Mouse (Mus musculus): Measurements from ENCODE around the gene Fam136a. TPM values are rescaled to one million over a fixed set of nuclear protein-coding genes. Genes with fewer than 3 reads are reported as not detected.
"Not testable (repeated sequence)": the region's sequence is repeated elsewhere in the genome, so short reads cannot be mapped to it uniquely, and the experiment has no call there.

Gene Fam136a
- total RNA-seq, 2 experiments from 2014 or later, result 12.7 to 13.9 TPM

DNA sequence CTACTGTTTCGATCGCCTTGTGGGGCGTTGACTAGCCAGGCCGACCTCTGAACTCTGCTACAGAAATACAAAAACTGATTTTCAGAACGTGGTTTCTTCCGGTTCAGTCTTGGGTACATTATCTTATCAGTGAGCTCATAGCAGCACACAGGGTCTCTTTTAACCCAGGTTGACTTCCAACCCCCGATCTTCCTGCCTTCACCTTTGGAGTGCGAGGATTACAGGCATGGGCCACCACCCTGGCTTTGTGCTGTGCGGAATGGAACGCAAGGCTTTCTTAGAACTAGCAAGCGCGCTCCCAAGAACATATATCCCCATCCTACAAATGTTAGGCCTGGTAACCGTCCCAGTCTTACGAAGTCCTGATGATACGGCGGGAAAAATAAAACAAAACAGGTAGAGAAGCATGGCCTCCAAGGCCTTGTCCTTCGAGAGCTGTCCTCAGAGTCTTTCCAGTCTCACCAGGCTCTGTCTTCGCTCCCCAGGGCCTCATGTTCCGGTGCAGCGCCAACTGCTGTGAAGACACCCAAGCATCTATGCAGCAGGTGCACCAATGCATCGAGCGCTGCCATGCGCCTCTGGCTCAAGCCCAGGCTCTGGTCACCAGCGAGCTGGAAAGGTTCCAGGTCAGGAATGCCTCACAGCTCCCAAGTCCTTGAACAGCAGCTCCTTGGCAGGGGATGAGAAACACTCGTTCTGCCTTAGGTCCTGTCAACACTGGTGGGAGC lies 843 bp downstream of the Fam136a start:
- no peak for ATAC-seq (ENCODE audit: poor library complexity, severe bottlenecking)

DNA sequence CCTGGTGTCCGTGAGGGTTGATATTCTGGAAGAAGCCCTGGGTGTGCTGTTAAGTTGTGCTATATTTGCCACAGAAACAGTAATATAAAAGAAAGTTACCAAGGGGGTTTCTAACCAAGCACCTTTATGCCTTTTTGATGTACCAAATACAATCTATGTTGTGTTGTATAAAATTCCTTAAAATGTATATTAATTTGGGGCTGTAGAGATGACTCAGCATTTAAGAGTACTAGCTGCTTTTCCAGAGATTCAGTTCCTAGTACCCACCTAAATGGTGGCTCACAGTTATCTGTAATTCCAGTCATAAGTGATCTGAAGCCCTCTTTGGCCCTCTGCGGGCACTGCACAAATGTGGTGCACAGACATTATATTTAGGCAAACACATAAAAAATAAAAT lies 1.4 kb downstream of the Fam136a start:
- no peak for ATAC-seq (ENCODE audit: poor library complexity, severe bottlenecking)

DNA sequence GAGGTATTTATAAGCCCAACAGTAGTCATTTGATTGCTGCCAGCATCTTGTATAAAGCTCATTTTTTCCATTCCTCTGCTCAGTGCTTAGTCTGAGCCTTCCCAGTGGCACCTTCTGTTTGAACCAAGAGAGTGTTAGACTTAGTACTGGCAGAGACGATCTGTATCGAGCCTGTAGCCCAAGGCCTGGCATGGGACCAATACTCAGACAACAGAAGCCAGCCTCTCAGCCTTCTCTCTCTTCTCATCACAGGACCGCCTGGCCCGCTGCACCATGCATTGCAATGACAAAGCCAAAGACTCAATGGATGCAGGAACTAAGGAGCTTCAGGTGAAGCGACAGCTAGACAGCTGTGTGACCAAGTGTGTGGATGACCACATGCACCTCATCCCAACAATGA lies 3.0 kb downstream of the Fam136a start:
- ATAC-seq (ENCODE audit: poor library complexity, severe bottlenecking), result no peak

DNA sequence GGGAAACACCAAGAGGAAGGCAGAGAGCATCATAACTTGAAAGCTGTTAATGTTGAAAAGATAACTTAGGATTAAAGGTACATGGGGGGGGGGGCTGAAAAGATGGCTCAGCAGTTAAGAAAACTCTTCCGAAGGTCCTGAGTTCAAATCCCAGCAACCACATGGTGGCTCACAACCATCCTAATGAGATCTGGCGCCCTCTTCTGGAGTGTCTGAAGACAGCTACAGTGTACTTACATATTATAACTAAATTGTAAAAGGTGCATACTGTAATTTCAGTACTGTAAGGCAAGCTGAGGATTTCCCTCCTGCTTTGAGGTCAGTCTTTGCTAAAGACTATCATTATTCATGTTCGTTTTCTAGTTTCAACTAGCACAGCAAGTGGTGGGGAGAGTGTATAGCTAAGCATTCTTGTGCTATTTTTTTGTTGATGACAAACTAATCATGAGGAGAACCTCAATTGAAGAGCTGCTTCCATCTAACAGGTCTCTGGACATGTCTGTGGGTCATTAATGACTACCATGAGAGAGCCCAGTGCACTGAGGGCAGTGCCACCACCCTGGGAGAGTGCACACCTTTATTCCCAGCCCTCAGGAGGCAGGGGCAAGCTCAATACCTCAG lies 4.8 kb downstream of the Fam136a start:
- no peak for ATAC-seq (ENCODE audit: poor library complexity, severe bottlenecking)

GRCm38 (mm10) chr6:86370764-86371339 lies 5.4 kb downstream of the Fam136a start, which contains the start of gene Snrpg:
Snrpg (plus strand) TSS chr6:86371304.
- ATAC-seq (ENCODE audit: poor library complexity, severe bottlenecking), result peak; percentile 8

DNA sequence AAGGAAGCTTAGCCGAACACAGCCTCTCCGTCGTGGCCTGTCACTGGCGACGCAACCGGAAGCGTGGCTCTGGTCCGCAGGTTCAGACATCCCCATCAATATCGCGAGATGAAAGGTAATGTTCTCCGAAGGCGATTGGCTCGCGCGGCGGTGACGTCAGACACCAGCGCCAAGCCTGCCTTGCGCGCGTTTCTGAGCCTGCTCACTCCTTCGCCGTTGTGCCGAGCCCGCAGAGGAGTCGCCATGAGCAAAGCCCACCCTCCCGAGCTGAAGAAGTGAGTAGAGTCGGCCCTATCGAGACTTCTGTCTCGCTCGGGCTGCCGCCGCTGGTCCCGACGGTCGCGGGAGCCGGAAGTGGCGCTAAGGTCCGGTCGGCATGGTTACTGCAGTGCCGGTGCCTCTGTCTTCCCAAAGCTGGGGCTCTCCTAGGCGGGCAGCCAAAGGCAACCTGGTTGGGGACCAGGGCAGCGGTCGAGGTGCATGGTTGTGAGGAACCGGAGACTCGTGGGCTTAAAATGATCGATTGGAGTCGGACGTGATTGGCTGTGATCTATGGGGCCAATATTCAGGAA lies 6.0 kb downstream of the Fam136a start:
- ATAC-seq (ENCODE audit: poor library complexity, severe bottlenecking), result peak; percentile 98

- no peak for ATAC-seq (ENCODE audit: poor library complexity, severe bottlenecking)
These were observed 6.6 kb downstream of the Fam136a start for GRCm38 (mm10) chr6:86371950-86372516.

- ATAC-seq (ENCODE audit: poor library complexity, severe bottlenecking), result no peak
These were observed 8.1 kb downstream of the Fam136a start for GRCm38 (mm10) chr6:86373556-86373955.

GRCm38 (mm10) chr6:86378341-86378740 lies 12.9 kb downstream of the Fam136a start:
- ATAC-seq (ENCODE audit: poor library complexity, severe bottlenecking), result no peak

DNA sequence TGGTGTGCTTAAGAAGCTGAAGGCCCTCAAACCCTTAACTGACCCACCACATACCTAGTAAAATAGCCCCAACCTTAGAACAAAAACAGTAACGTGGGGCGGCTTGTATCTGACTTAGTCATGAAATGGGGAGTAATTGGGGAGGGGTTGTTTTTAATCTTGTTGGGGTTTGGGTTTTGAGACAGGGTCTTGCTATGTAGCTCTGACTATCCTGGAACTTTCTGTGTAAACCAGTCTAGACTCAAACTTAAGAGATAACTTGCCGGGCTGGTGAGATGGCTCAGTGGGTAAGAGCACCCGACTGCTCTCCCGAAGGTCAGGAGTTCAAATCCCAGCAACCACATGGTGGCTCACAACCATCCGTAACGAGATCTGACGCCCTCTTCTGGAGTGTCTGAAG lies 14.7 kb downstream of the Fam136a start:
- ATAC-seq (ENCODE audit: poor library complexity, severe bottlenecking), result not testable (repeated sequence)

GRCm38 (mm10) chr6:86382551-86382950 lies 17.1 kb downstream of the Fam136a start:
- no peak for ATAC-seq (ENCODE audit: poor library complexity, severe bottlenecking)

- no peak for ATAC-seq (ENCODE audit: poor library complexity, severe bottlenecking)
These were observed 17.9 kb downstream of the Fam136a start for GRCm38 (mm10) chr6:86383370-86383769.

DNA sequence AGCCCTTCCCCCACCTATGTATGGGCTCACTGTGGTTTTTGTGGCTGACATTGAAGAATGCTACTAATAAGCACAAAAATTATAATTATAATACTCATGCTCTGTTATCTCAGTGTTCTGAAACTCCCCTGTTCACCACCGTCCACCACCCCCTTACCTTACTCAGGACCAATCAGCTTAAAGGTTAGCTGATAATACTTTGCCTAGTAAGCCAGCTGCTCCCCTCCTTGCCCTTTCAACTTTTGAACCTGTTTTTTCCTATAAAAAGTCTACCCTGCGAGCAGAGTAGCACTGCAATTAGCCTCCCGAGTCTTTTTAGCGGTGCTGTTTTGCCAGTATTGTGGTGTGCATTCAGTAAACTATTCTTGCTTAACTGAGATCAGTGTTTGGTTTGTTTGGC lies 19.2 kb downstream of the Fam136a start:
- no peak for ATAC-seq (ENCODE audit: poor library complexity, severe bottlenecking)

- ATAC-seq (ENCODE audit: poor library complexity, severe bottlenecking), result no peak
These were observed 20.1 kb downstream of the Fam136a start for GRCm38 (mm10) chr6:86385362-86386104.

DNA sequence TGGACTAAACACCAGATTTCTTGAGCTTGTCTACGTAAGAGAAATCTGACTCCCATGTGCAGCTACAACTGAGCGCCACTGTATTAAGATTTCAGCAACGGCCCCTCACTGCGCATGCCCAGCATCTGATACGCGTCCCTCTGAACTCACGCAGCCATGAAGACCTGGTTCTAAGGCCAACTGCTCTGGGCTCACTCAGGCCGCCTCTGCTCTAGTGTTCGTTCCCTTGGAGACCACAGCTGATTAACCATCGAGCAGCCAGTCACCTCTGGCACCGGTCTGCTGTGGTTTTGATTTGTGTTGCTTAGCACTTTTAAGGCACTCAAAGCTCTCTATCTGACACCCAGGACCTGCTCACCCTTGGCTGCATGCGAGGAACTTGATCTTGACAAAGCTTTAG lies 21.9 kb downstream of the Fam136a start:
- ATAC-seq (ENCODE audit: poor library complexity, severe bottlenecking), result no peak

GRCm38 (mm10) chr6:86388461-86388860 lies 23.0 kb downstream of the Fam136a start:
- no peak for ATAC-seq (ENCODE audit: poor library complexity, severe bottlenecking)

GRCm38 (mm10) chr6:86391326-86391725 lies 25.9 kb downstream of the Fam136a start:
- ATAC-seq (ENCODE audit: poor library complexity, severe bottlenecking), result no peak

DNA sequence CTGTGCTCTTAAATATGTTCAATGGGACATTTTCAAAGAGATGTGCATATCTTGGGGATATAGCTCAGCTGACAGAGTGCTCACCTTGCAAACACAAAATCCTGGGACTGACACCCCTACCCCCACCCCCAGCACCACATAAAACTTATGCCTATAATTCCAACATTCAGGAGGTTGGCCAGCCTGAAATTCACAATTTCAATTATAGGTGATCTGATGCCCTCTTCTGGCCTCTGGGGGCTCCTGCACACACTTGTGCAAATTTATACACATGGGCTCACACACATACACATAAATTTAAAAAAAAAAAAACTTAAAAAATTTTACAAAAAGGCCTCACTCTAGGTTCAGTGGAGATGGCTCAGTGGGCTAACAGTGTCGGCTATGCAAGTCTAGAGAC lies 27.7 kb downstream of the Fam136a start:
- no peak for ATAC-seq (ENCODE audit: poor library complexity, severe bottlenecking)

- no peak for ATAC-seq (ENCODE audit: poor library complexity, severe bottlenecking)
These were observed 28.8 kb downstream of the Fam136a start for GRCm38 (mm10) chr6:86394078-86394720.

GRCm38 (mm10) chr6:86395021-86395420 lies 29.6 kb downstream of the Fam136a start:
- ATAC-seq (ENCODE audit: poor library complexity, severe bottlenecking), result no peak
